8 mouse cellular contexts compared by ENCODE assay signal in genomic region chr6:13152062-13152640, GRCm38 (mm10).
A peak's percentile ranks its signal among the peaks of the same experiment; 100 is the strongest.
DNase-seq lines count a peak whose midpoint lies in the region; ATAC-seq and TF ChIP-seq lines count a peak whose summit lies in the region.

No protein-coding gene starts in this region.

- no peak for DNase-seq in neural tube, embryonic 11.5 days (ENCODE audit: low spot score)
- no peak for DNase-seq in neural tube, embryonic 10.5 days (ENCODE audit: extremely low spot score, low spot score)
- DNase-seq in WW6 (ENCODE audit: low read depth, low spot score), result peak; percentile 4
- DNase-seq in cerebellum, postnatal 36 days, result peak; percentile 6 to 44
- peak; percentile 76 for DNase-seq in limb, embryonic 14.5 days (ENCODE audit: low spot score)
- DNase-seq in right cerebral cortex, postnatal 10 days (ENCODE audit: low spot score in 2 of 2), result peak; percentile 59 to 73
- no peak for DNase-seq in gastrocnemius, adult 8-10 months (ENCODE audit: low spot score in 2 of 2)

- WGBS in neural tube, embryonic 11.5 days, result 74% methylated on average over 1 of the region's 1 CpGs
- 70% methylated on average over 1 of the region's 1 CpGs for WGBS in hindbrain, embryonic 13.5 days
- WGBS in limb, embryonic 14.5 days, result 68% methylated on average over 1 of the region's 1 CpGs

- H3K4me3 ChIP-seq in neural tube, embryonic 11.5 days (ENCODE audit: low read depth, low read length), result no peak overlapping the region
- no peak overlapping the region for H3K4me3 ChIP-seq in hindbrain, embryonic 13.5 days
- H3K4me3 ChIP-seq in limb, embryonic 14.5 days (replicated peaks; ENCODE audit: low read length), result no peak overlapping the region

- H3K27me3 ChIP-seq in neural tube, embryonic 11.5 days (ENCODE audit: control insufficient read depth, insufficient read depth, low read length), result no peaks in the 10 kb centered on the region
- H3K27me3 ChIP-seq in hindbrain, embryonic 13.5 days, result no peaks in the 10 kb centered on the region
- no peaks in the 10 kb centered on the region for H3K27me3 ChIP-seq in limb, embryonic 14.5 days (ENCODE audit: control insufficient read depth, insufficient read depth, low read length)

- no peaks in the 10 kb centered on the region for H3K4me1 ChIP-seq in neural tube, embryonic 11.5 days (ENCODE audit: control insufficient read depth, insufficient read depth, low read length)
- H3K4me1 ChIP-seq in hindbrain, embryonic 13.5 days (replicated peaks), result no peaks in the 10 kb centered on the region
- H3K4me1 ChIP-seq in limb, embryonic 14.5 days (ENCODE audit: control insufficient read depth, insufficient read depth, low read length), result no peaks in the 10 kb centered on the region

- TF ChIP-seq POLR2A in limb, embryonic 14.5 days (IDR thresholded peaks at IDR 0.05; ENCODE audit: borderline replicate concordance, extremely low read depth, insufficient read depth, insufficient read length), result no peak

- no peak overlapping the region for H3K9ac ChIP-seq in neural tube, embryonic 11.5 days (ENCODE audit: low read length)
- H3K9ac ChIP-seq in hindbrain, embryonic 13.5 days, result no peak overlapping the region
- no peak overlapping the region for H3K9ac ChIP-seq in limb, embryonic 14.5 days (ENCODE audit: low read depth, low read length, severe bottlenecking)

- no peak overlapping the region for H3K27ac ChIP-seq in neural tube, embryonic 11.5 days (ENCODE audit: low read depth, low read length)
- H3K27ac ChIP-seq in hindbrain, embryonic 13.5 days, result no peak overlapping the region
- H3K27ac ChIP-seq in limb, embryonic 14.5 days (replicated peaks; ENCODE audit: low read depth, low read length), result no peak overlapping the region

- peak; percentile 46; the same call in 1 of the 2 replicates for ATAC-seq in neural tube, embryonic 11.5 days (ENCODE audit: insufficient read depth, low FRiP score, low TSS enrichment)
- peak; percentile 41 for ATAC-seq in hindbrain, embryonic 13.5 days (ENCODE audit: low FRiP score)
- no peak for ATAC-seq in limb, embryonic 14.5 days (ENCODE audit: low FRiP score, low read depth)

- no peaks in the 10 kb centered on the region for H3K36me3 ChIP-seq in neural tube, embryonic 11.5 days (ENCODE audit: control insufficient read depth, insufficient read depth, low read length)
- H3K36me3 ChIP-seq in hindbrain, embryonic 13.5 days, result no peaks in the 10 kb centered on the region
- no peaks in the 10 kb centered on the region for H3K36me3 ChIP-seq in limb, embryonic 14.5 days (ENCODE audit: control insufficient read depth, insufficient read depth, low read length)

- H3K4me2 ChIP-seq in neural tube, embryonic 11.5 days (ENCODE audit: low read depth), result no peak overlapping the region
- H3K4me2 ChIP-seq in hindbrain, embryonic 13.5 days, result no peak overlapping the region
- no peak overlapping the region for H3K4me2 ChIP-seq in limb, embryonic 14.5 days (replicated peaks; ENCODE audit: low read depth, low read length, severe bottlenecking)

- H3K9me3 ChIP-seq in neural tube, embryonic 11.5 days (ENCODE audit: control insufficient read depth, low read length), result no peaks in the 10 kb centered on the region
- H3K9me3 ChIP-seq in hindbrain, embryonic 13.5 days, result peaks cover 6% of the 10 kb centered on the region; the same call in 1 of the 2 replicates
- H3K9me3 ChIP-seq in limb, embryonic 14.5 days (ENCODE audit: control insufficient read depth, low read length), result no peaks in the 10 kb centered on the region

Comparison
In these comparisons a context has a peak if more than half of its experiments do, and no peak if none do; other contexts are left out.
1. DNase-seq: peak in WW6 (single experiment), cerebellum, postnatal 36 days (2 of 2), limb, embryonic 14.5 days (single experiment) and right cerebral cortex, postnatal 10 days (2 of 2); none in neural tube, embryonic 11.5 days (single experiment), neural tube, embryonic 10.5 days (single experiment) and gastrocnemius, adult 8-10 months (0 of 2).